Mouse (Mus musculus) retina, adult 2 months (tissue): ENCODE measurements around the gene Ndufab1.

Source experiments
- DNase-seq: peaks from one replicate; pipeline ENCODE4 v3.0.0-alpha.2; 2012; ENCODE audit warnings: low read depth, low spot score

The Ndufab1 gene

GRCm38 (mm10) chr7:122067517-122068381 is 33.9 kb downstream of the Ndufab1 start:
- no peak for DNase-seq

DNA sequence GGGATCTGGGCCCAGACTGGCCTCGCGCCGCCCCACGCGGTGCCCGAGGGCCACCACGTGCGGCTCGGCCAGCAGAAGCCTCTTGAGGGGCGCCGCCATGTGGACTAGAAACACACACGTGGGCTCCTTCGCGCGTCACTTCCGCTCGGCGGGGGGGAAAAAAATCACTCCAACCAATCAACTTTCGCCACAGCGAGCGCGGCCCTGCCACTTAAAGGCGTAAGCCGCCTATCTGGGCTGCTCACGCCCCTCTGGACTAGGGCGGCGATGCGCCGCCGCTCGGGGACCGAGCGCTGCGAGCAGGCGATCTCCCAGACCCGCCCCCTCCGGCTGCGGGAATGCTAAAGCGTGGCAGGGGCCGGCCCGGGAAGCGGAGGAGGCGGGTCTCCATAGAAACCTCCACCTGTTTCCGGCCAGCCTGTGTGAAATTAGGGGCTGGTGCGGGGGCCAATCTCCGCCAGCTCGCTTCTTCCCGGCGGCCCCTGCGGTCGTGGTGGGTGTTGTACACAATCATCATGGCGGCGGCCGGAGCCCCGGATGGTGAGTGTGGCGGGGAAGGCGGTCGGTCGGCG is 34.7 kb downstream of the Ndufab1 start, which contains the start of the genes Ubfd1 and Ears2:
Ubfd1 (plus strand) TSS at position 231 of the 572 bp plus-strand sequence.
Ears2 (minus strand) TSS at position 319 of the 572 bp plus-strand sequence.
- peak; percentile 92 for DNase-seq

GRCm38 (mm10) chr7:122066102-122066944 is 35.4 kb downstream of the Ndufab1 start:
- DNase-seq, result no peak

DNA sequence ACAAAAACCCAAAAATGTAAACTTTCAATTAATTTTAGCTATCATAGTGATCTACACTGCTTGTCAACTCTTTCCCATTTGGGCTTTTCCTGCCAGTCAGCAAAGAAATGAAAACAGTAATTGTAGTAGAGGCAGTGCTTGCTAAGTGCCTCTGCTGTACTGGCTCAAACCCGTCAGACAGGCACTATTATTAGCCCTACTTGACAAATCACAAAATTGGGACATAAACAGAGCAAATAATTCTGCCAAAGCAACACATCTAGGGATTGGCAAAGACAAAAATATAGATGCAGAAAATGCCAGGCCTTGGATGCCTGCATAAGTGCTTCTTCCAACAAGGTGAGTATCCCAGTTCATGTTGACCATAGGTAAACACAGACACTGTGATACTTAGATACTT is 36.0 kb downstream of the Ndufab1 start:
- no peak for DNase-seq

GRCm38 (mm10) chr7:122056633-122057032 is 45.1 kb downstream of the Ndufab1 start:
- no peak for DNase-seq

GRCm38 (mm10) chr7:122050834-122051233 is 50.9 kb downstream of the Ndufab1 start:
- no peak for DNase-seq

GRCm38 (mm10) chr7:122048191-122048590 is 53.5 kb downstream of the Ndufab1 start:
- DNase-seq, result no peak

DNA sequence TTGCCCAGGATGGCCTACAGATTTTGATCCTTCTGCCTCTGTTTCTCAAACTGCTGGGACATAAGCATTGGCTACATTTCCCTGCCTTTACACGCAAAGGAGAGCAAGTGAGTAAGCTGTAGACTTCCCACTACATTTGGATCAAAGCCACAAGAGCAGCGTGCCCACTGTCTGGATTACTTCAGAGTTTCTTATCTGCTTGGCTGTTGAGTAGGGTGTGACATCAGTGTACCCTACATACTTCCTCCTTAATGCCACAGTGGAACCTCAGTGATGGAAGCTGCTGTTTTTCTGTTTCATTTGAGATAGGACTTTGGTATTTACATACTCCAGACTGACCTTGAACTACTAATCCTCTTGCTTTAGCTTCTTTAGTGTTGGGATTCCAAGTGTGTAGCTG is 54.9 kb downstream of the Ndufab1 start:
- no peak for DNase-seq

GRCm38 (mm10) chr7:122045711-122046110 is 56.0 kb downstream of the Ndufab1 start:
- no peak for DNase-seq

DNA sequence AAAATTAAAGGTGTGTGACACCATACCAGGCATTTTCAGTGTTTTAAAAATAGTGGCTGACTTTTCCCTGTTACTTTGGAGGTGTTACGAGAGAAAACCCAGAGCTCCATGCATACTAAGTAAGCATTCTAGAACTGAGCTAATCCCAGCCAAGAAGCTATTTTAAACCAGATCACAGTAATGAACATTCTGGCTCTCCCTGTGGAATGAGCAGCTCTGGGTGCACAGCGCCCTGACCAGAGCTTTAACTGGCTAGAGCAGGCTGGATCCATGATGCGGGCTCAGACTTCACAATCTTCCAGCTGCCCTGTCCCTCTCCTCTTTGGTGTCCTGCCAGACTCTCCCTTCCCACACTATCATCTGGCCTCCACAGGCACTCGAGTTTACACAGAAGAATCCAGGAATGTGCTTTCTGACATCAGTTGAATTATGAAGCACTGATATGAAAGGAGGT is 56.5 kb downstream of the Ndufab1 start:
- DNase-seq, result no peak

DNA sequence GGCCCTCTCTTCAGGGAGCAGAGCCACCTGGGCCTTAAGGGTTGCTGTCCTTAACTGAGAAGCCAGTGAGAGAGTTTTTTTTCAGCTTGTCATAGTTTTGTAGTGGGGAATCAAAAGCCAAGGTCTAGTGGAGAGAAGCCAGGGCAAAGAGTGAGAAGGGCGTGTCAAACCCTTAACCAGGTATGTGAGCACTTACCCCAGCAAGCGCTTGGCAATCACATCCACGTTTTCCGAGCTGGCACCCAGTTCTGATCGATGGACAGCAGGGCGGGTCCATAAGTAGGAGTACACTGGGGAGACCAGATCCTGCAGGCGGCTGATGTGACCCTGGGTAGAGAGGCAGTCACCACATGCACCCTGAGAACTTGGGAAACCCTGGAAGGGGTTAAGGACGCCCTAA is 57.6 kb downstream of the Ndufab1 start:
- no peak for DNase-seq
